Mouse (Mus musculus) forebrain, embryonic 13.5 days (tissue): Measurements from ENCODE around the gene Vapb. TPM values are rescaled to one million over a fixed set of nuclear protein-coding genes. Genes with fewer than 3 reads are reported as not detected.

Experiments used
- ATAC-seq: fragments of 200-750 bp; cut with Nextera tagmentation; 2 replicates; pipeline ENCODE4 v1.8.0; 2017
- H3K27ac ChIP-seq: fragments of 300-500 bp; sonication (generic); 2 replicates; pipeline ENCODE4 v1.5.1; 2015; ENCODE audit warnings: inconsistent platforms, mild to moderate bottlenecking, moderate library complexity
- H3K27me3 ChIP-seq: fragments of 300-500 bp; sonication (generic); 2 replicates; pipeline ENCODE4 v1.6.1; 2015; ENCODE audit warnings: mild to moderate bottlenecking, inconsistent platforms
- H3K36me3 ChIP-seq: fragments of 300-500 bp; sonication (generic); 2 replicates; pipeline ENCODE4 v1.6.1; 2015; ENCODE audit warnings: mild to moderate bottlenecking, inconsistent platforms; ENCODE audit not compliant: poor library complexity, severe bottlenecking
- H3K4me1 ChIP-seq: fragments of 300-500 bp; sonication (generic); 2 replicates; pipeline ENCODE4 v1.6.1; 2015; ENCODE audit warnings: inconsistent platforms
- H3K4me2 ChIP-seq: fragments of 300-500 bp; sonication (generic); 2 replicates; pipeline ENCODE4 v1.6.1; 2015; ENCODE audit warnings: inconsistent platforms, mild to moderate bottlenecking, moderate library complexity
- H3K4me3 ChIP-seq: fragments of 300-500 bp; sonication (generic); 2 replicates; pipeline ENCODE4 v1.5.1; 2015; ENCODE audit warnings: mild to moderate bottlenecking, inconsistent platforms
- H3K9ac ChIP-seq: fragments of 300-500 bp; sonication (generic); 2 replicates; pipeline ENCODE4 v1.6.1; 2015; ENCODE audit warnings: mild to moderate bottlenecking, inconsistent platforms
- H3K9me3 ChIP-seq: fragments of 300-500 bp; sonication (generic); replicated peaks from 2 replicates; pipeline ENCODE4 v1.6.1; 2016; ENCODE audit warnings: inconsistent platforms
- WGBS: fragments of 180-500 bp; shearing (Covaris S2); methylation state at CpG from one replicate; pipeline ENCODE4 v1.1.7; 2015; 5-methylcytosine and 5-hydroxymethylcytosine counted together
- polyA plus RNA-seq: library from polyadenylated mRNA; unstranded; fragments of >200 nt; fragmentation: Nextera tagmentation; extraction: Ambion mirVana; gene quantifications from 2 replicates; pipeline ENCODE4 v1.2.1, GENCODE M21; 2015

Vapb gene
- polyA plus RNA-seq, 1 experiment from 2014 or later = 9.0 TPM

DNA sequence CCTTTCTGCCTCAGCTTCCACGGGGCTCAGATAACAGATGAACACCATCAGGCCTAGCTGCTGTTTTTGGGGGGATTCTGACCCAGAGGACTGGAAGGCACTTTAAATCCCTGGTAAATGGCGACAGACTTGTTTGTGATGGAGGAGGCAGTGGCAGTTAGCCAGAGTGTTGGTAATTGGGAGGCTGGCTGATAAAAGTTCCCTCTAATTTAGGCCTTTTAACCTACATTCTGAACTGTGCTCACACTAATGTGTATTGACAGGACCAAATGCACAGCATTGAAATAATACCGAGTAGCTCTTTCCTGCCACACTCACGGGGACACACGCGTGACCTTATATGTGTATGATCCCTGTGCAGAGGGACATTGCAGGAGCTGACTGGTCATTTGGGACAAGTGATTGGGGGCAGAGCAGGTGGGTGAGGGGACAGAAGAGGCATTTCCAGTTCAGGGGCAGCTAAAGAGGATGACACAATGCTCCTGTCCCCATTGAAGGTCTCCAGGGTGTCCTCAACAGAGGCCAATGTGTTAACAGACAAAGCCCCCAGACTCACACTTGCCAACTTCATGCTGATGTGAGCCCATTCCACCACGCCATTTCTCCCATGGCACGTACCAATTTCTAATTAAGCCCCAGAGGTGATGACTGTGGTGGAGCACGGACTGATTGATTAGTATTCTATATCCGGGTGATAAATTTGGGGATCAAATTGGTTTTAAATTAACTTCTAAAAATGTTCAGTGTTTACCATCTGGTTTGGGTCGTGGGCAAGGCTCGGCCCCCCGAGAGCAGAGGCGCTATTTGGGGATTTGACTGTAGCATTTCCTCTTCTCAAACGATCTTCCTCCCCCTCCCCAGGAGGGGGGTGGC lies 58.7 kb downstream of the Vapb start:
- Histone ChIP-seq H3K4me1 (peaks cover 22% of the 10 kb centered on the region), H3K4me2 (no peak overlapping the region), H3K9me3 (no peaks in the 10 kb centered on the region), H3K36me3 (no peaks in the 10 kb centered on the region), H3K27ac (no peak overlapping the region), H3K4me3 (no peak overlapping the region), H3K27me3 (no peaks in the 10 kb centered on the region), H3K9ac (no peak overlapping the region)
- ATAC-seq = no peak
- WGBS = 75% methylated on average over 15 of the region's 15 CpGs

DNA sequence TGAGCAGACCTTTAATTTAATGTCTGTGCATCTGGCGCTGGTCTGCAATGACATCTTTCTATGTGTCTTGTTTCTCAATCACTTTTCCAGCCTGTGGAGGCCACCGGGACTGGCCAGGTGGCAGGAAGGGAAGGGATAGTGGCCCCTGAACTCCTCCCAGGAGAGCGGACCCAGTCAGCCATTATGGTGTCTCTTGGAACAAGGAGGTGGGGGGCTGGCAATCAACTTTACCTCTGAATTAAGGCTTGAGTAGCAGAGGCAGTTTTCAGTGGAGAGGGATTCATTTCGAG lies 59.3 kb downstream of the Vapb start:
- H3K36me3 ChIP-seq = no peaks in the 10 kb centered on the region
- H3K9me3 ChIP-seq = no peaks in the 10 kb centered on the region
- H3K9ac ChIP-seq = no peak overlapping the region
- no peak for ATAC-seq
- H3K4me3 ChIP-seq = no peak overlapping the region
- H3K27me3 ChIP-seq = no peaks in the 10 kb centered on the region
- H3K4me2 ChIP-seq = no peak overlapping the region
- H3K4me1 ChIP-seq = peaks cover 16% of the 10 kb centered on the region
- H3K27ac ChIP-seq = no peak overlapping the region
- 86% methylated on average over 4 of the region's 4 CpGs for WGBS

DNA sequence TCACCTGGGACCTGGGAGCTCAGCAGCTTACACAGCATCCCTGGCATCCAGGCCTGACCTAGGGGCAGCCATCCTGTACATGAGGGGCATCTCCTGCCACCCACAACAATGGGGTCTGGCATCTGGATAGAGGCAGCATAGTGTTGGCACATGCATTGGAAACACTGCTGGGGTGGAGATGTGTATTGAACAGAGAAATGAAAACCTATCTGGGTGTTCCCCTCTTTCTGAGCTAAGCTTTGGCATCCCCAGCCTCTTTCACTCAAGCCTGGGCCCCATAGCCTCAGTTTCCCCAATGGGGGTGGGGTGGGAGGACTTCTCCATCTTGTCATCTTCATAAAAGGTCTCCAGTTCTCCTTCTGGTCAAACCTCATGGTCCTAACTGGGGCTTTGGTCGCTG lies 62.2 kb downstream of the Vapb start:
- no peak overlapping the region for H3K9ac ChIP-seq
- H3K4me2 ChIP-seq = no peak overlapping the region
- no peak for ATAC-seq
- no peaks in the 10 kb centered on the region for H3K4me1 ChIP-seq
- no peak overlapping the region for H3K27ac ChIP-seq
- H3K36me3 ChIP-seq = no peaks in the 10 kb centered on the region
- 100% methylated on average over 1 of the region's 1 CpGs for WGBS
- H3K9me3 ChIP-seq = no peaks in the 10 kb centered on the region
- H3K4me3 ChIP-seq = no peak overlapping the region
- no peaks in the 10 kb centered on the region for H3K27me3 ChIP-seq

DNA sequence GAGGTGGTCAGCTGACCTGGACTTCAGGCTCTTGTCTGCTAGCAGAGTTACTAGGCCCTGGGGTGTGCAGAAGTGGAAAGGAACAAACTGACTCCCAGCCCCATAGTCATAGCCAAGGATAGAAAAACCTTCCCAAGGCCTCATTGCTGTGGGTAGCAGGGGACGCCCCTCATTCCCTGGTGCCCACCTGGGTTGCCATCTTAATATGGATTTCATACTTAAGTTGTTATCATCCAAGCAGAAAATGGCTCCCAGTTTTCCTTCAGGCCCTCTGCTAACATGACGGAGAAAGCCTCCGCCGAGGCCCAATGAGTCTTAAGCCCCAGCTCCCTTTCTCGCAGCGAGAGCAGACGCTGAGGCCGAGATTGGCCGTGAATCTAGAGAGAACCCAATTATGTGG lies 63.3 kb downstream of the Vapb start:
- no peak overlapping the region for H3K4me2 ChIP-seq
- H3K4me3 ChIP-seq = no peak overlapping the region
- no peak for ATAC-seq
- no peaks in the 10 kb centered on the region for H3K4me1 ChIP-seq
- 88% methylated on average over 9 of the region's 9 CpGs for WGBS
- H3K27me3 ChIP-seq = no peaks in the 10 kb centered on the region
- H3K36me3 ChIP-seq = no peaks in the 10 kb centered on the region
- no peak overlapping the region for H3K27ac ChIP-seq
- H3K9ac ChIP-seq = no peak overlapping the region
- H3K9me3 ChIP-seq = no peaks in the 10 kb centered on the region

DNA sequence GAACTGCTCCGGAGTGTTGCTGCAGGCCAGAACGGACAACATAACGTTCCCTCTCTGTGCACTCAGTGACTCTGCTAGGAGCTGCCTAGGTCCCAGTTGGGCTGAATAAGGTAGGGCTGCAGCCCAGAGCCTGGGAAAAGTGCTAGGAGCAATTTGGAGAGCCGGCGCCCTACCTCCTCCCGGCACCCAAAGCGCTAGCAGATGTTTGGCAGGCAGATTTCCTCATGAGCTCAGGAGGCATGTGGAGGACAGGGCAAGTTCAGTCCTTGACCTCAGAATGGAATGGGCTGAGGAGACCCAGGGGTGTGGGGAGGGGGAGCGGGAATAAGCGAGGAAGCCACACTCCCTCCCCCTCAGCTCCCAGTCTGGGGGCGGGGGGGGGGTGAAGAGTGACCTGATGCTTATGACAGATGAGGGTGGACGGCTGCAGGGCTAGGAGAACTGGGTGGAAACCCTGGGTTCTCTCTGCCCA lies 64.1 kb downstream of the Vapb start:
- H3K36me3 ChIP-seq = no peaks in the 10 kb centered on the region
- ATAC-seq = no peak
- no peak overlapping the region for H3K4me3 ChIP-seq
- no peaks in the 10 kb centered on the region for H3K9me3 ChIP-seq
- H3K9ac ChIP-seq = no peak overlapping the region
- no peak overlapping the region for H3K4me2 ChIP-seq
- H3K4me1 ChIP-seq = no peaks in the 10 kb centered on the region
- no peaks in the 10 kb centered on the region for H3K27me3 ChIP-seq
- WGBS = 85% methylated on average over 11 of the region's 11 CpGs
- no peak overlapping the region for H3K27ac ChIP-seq

DNA sequence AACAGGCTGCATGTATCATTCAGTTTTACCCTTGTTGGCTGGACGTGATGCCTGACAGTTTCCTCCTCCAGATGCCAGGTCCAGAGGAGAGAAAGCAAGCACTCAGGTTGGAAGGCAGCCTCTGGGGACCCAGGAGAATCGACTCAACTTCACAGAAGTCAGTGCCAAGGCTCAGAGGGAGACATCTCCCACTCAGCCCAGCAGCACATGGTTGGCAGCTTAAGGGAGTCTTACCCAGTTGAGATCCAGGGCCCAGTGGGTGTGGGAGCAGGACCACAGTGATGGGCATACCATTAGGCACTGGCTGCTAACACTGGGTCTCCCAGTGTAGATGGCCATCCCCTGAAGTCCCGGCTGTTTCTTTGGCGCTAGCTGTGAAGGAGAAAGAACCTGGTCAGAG lies 64.9 kb downstream of the Vapb start:
- Histone ChIP-seq H3K9me3 (no peaks in the 10 kb centered on the region), H3K4me1 (no peaks in the 10 kb centered on the region)
- ATAC-seq = no peak

DNA sequence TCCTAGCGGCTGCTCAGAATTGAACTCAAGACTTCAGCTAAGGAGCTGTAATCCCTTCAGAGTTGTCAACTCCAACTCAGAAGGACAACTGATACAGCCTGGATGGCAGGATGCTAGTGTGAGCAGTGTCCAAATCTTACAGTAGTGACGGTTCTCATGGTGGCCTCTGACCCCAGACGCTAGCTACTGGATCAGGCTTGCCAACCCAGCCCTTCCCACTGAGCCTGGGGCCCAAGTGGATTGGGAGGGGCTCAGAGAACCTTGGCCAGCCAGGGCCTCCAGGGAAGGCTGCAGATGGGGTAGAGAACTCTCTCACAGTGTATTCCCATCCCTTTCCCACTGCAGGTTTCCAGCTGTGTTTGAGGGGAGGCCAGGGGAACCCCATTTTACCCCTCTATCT lies 65.6 kb downstream of the Vapb start:
- H3K27ac ChIP-seq = no peak overlapping the region
- no peaks in the 10 kb centered on the region for H3K27me3 ChIP-seq
- no peak overlapping the region for H3K4me2 ChIP-seq
- 86% methylated on average over 3 of the region's 3 CpGs for WGBS
- no peaks in the 10 kb centered on the region for H3K9me3 ChIP-seq
- no peaks in the 10 kb centered on the region for H3K36me3 ChIP-seq
- no peak overlapping the region for H3K4me3 ChIP-seq
- no peak overlapping the region for H3K9ac ChIP-seq
- ATAC-seq = no peak
- no peaks in the 10 kb centered on the region for H3K4me1 ChIP-seq

More for the DNA sequence above, 64.9 kb downstream of the Vapb start:
- Histone ChIP-seq H3K4me2 (no peak overlapping the region), H3K27ac (no peak overlapping the region), H3K36me3 (no peaks in the 10 kb centered on the region), H3K27me3 (no peaks in the 10 kb centered on the region), H3K4me3 (no peak overlapping the region), H3K9ac (no peak overlapping the region)
- WGBS = 80% methylated on average over 4 of the region's 4 CpGs

DNA sequence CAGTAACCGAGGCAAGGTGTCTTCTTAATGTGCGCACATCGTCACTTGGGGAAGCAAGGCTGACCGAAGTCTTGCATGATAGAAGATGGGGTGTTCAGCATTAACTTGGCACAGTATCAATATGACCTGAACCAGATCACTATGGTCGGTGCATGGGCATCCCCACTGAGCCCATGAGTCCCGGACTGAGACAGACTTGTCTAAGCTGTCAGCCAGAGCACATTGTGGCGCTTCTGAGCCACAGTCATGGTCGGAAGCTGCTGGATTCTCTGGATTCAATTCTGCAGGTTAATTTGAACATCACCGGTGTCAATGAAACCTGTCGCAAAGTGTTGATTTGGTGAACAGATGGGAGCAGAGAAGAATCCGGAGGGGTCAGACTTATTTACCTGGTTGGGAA lies 66.5 kb downstream of the Vapb start:
- Histone ChIP-seq H3K4me2 (no peak overlapping the region), H3K27ac (no peak overlapping the region), H3K4me1 (no peaks in the 10 kb centered on the region), H3K9ac (no peak overlapping the region), H3K27me3 (no peaks in the 10 kb centered on the region), H3K4me3 (no peak overlapping the region), H3K36me3 (no peaks in the 10 kb centered on the region), H3K9me3 (no peaks in the 10 kb centered on the region)
- ATAC-seq = no peak
- 94% methylated on average over 11 of the region's 11 CpGs for WGBS

DNA sequence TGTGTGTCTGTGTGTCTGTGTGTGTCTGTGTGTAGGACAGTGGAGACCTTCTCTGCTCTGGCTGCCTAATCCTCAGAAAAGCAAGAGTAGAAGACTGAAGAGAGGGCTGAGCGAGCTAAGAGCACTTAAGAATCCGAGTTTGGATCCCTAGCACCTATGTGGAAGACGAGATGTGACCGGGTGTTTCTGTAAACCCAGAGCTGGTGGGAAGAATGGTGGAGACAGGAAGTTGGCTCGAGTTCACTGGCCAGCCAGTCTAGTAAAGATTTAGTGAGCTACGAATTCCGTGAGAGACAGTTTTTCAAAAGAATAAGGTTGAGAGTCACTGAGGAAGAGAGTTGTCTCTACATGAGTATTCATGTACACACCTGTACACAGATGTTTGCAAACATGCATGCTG lies 69.3 kb downstream of the Vapb start:
- 88% methylated on average over 7 of the region's 7 CpGs for WGBS
- H3K9ac ChIP-seq = no peak overlapping the region
- no peak overlapping the region for H3K4me2 ChIP-seq
- H3K36me3 ChIP-seq = no peaks in the 10 kb centered on the region
- H3K9me3 ChIP-seq = no peaks in the 10 kb centered on the region
- no peaks in the 10 kb centered on the region for H3K4me1 ChIP-seq
- H3K27ac ChIP-seq = no peak overlapping the region
- ATAC-seq = no peak
- H3K4me3 ChIP-seq = no peak overlapping the region
- no peaks in the 10 kb centered on the region for H3K27me3 ChIP-seq

DNA sequence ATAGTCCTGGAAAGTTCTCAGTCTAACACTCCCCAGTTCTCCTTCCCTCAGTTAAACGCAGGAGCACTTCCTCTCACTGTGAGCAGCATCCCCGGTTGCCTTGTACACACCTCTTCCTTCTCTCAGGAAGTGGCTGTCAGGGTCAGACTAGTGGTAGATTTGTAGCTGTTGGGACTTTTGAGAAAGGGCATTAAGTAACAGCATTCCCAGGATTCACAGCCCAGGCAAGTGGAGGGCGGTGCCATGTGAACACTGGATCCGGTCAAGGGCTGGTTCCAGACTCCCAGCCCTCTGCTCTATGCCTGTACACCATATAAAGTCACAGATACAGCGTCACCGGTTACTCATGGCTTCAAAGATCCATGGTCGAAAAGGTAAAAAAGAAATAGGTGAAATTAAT lies 71.6 kb downstream of the Vapb start:
- Histone ChIP-seq H3K4me1 (no peaks in the 10 kb centered on the region), H3K27ac (no peak overlapping the region), H3K9me3 (no peaks in the 10 kb centered on the region), H3K4me2 (no peak overlapping the region), H3K27me3 (no peaks in the 10 kb centered on the region), H3K36me3 (no peaks in the 10 kb centered on the region), H3K4me3 (no peak overlapping the region), H3K9ac (no peak overlapping the region)
- 90% methylated on average over 7 of the region's 7 CpGs for WGBS
- no peak for ATAC-seq

DNA sequence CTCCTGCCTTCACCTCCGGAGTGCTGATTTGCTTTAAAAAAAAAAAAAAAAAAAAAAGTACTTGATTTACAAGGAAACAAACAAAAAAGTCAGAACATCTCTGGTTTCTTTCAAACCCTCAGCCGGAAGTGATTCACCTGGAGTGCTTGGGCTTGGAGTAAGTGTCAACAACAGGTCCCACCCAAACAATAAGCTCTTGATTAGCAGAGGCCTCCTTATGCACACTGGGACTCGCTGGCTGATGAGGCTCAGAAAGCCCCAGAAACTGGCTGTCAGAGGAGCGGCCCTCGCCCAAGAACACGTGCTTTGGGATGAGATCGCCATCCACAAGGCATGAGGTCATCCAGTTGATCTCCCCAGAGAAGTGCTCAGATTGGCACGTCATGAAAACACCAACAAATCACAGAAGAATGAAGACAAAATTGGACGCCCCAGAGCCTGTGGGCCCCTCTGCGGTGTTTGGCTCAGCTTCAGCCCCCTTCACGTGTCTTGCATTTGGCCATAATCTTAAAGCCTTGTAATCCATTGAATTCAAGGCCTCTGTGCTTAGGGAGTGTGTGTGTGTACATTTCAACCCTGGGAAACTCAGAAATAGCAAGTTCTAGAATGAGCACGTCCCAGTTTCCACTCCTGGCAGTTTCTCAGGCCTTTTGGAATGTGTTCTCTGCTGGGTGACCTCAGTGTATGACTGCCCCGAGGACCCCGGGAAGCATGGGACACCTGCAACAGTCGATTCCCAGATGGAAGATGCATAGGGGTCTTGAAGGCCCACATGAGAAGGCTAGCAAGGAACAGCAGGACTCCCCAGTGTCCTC lies 72.9 kb downstream of the Vapb start:
- Histone ChIP-seq H3K9ac (no peak overlapping the region), H3K4me2 (no peak overlapping the region), H3K36me3 (no peaks in the 10 kb centered on the region), H3K9me3 (no peaks in the 10 kb centered on the region), H3K27ac (no peak overlapping the region), H3K27me3 (no peaks in the 10 kb centered on the region), H3K4me1 (no peaks in the 10 kb centered on the region), H3K4me3 (no peak overlapping the region)
- 72% methylated on average over 15 of the region's 15 CpGs for WGBS
- ATAC-seq = 0 out of 2 replicates have a peak, but pooled peaks have one; percentile 4

DNA sequence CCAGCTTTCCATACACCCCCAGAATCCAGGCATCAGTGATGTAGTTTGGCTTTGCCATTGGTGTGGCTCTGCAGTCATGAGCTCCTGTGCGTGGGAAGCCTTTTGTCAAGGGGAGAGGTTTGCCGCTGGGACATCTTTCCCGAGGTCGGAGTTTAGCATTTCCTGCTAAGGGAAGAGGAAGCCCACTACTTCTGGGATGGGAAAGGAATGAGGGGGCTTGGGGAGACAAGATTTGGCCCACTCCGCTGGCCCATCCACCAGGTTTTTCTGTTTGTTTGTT lies 73.5 kb downstream of the Vapb start:
- Histone ChIP-seq H3K9me3 (no peaks in the 10 kb centered on the region), H3K4me3 (no peak overlapping the region), H3K9ac (no peak overlapping the region), H3K36me3 (no peaks in the 10 kb centered on the region), H3K27me3 (no peaks in the 10 kb centered on the region), H3K4me1 (no peaks in the 10 kb centered on the region), H3K4me2 (no peak overlapping the region), H3K27ac (no peak overlapping the region)
- ATAC-seq = no peak
- 90% methylated on average over 5 of the region's 5 CpGs for WGBS
